Mouse (Mus musculus) lung, postnatal 25 days (tissue): ENCODE measurements around the gene Dlst.
A peak's percentile ranks its signal among the peaks of the same experiment; 100 is the strongest.

ENCODE experiments used
- DNase-seq: peaks from one replicate; pipeline ENCODE4 v3.0.0; 2022; ENCODE audit warnings: low spot score

Dlst gene

DNA sequence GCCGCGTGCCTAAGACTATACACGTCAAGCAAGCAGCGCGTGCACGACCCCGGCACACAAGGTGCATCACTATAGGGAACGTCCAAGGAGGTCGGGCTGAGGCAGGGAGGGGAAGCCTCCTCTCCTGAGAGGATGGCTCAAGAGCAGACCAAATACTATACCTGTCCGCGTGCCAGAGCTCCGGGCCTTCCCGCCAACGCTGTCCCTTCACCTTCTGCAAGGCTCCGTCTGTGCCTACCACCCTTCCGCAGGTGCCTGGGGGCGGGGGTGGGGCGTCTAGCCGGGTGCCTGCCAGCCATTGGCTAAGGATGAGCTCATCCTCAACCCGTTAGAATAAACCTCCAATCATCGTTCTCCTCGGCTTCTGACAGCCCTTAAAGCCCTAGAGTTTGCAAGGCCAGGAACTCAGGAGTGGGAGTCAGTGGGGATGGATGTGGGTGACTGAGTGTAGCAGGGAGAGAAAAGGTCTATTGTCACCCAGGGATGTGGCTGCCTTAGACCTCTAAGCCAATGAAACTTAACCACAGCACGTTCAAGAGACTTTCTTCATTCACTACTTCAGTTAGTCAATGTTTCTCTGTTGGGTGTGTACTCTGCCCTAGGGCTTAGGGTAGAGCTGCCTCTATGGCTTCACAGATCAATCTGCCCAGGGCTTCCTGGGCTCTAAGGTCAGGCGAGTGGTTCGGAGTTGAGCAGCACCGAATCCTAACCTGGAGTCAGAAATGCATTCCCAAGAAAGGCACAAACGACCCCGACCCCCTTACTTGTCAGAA is 40.6 kb downstream of the Dlst start, which contains the start of gene Rps6kl1:
Rps6kl1 (minus strand) TSS at position 263 of the 773 bp plus-strand sequence.
- DNase-seq = peak; percentile 55

GRCm38 (mm10) chr12:85153011-85153410 is 42.4 kb downstream of the Dlst start:
- no peak for DNase-seq

DNA sequence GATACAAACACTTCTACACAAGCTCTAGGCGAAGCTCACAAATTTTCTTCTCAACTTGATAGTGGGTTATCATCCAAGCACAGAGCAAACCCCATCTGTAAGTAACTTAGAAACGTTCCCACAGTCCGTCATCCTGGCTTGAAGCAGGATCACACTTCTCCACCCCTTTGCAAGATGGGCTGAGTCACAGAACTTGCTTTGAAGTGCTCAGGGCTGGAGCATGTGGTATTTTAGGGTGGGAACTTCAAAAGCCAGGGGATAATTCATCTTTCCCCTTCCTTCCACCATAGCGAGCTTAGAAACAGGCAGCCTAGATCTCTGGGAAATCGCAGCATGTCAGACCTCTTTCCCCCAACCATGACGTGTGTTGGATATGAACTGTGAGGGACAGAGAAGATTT is 45.7 kb downstream of the Dlst start:
- DNase-seq = no peak

DNA sequence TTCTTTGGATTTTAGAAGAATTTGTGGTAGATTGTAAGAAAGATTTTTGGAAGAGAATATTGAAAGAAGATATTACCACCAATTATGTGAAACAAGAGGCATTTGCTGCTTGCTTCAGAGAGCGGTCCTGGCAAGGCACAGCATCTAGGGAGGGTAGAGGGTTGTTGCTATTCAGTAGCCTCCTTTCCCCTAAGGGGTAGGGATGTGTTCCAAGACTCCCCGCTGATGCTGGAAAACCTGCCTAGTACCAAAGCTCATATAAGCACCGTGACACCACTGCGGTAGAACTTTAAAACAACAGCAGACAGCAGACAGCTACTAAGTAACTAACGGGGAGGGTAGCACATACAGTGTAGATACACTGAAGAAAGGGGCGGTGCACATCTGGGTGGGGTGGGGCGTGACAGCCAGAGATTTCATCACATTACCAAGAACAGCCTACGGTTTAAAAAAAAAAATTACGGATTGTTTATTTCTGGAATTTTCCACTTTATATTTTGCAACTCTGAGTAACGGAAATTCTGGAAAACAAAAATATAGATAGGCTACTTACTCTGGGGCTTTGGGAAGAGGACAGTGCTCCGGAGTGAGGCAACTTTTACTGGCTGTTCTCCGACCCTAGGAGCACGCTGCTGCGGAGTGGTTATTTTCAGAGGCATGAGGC is 47.3 kb downstream of the Dlst start:
- DNase-seq = no peak

GRCm38 (mm10) chr12:85158801-85159200 is 48.2 kb downstream of the Dlst start:
- no peak for DNase-seq

- DNase-seq = no peak
Measured at GRCm38 (mm10) chr12:85159592-85159991, 49.0 kb downstream of the Dlst start.

DNA sequence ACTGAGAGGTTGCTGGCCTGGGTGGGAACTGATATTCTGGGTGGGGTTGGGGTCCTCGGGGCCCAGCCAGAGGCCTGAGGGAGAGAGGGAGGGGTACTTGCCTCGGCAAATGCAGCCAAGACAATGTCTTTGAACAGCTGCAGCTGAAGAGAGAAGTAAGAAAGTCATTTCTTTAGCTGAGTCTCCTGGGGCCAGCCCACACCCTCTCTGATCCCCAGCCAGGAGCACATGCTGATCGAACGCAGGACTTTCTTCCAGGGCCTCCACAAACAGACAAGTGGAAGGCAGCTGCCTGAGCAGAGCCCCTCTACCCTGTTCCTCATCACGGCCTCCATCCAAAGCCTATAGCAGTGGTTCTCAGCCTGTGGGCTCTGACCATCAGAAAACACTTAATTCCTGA is 54.4 kb downstream of the Dlst start:
- no peak for DNase-seq

DNA sequence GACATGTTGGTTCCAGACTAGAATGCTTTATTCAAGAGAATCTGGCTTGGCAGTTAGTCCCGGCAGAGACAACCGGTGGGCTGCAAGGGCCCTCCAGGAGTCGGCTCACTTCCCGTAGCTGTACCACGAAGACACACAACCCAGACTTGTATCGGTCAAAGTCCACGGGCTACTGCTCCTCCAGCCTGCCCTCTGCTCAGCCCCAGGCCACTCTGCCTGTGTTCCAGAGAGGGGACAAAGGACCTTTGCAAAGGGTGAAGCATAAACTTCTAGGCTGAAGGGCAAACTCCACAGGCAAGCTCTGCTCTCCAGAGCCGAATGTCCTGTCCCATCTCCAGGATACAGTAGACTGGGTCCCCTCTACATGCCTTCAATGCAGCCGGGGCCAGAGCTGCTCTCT is 56.0 kb downstream of the Dlst start:
- DNase-seq = no peak

GRCm38 (mm10) chr12:85169117-85169858 is 58.7 kb downstream of the Dlst start:
- DNase-seq = peak; percentile 74

DNA sequence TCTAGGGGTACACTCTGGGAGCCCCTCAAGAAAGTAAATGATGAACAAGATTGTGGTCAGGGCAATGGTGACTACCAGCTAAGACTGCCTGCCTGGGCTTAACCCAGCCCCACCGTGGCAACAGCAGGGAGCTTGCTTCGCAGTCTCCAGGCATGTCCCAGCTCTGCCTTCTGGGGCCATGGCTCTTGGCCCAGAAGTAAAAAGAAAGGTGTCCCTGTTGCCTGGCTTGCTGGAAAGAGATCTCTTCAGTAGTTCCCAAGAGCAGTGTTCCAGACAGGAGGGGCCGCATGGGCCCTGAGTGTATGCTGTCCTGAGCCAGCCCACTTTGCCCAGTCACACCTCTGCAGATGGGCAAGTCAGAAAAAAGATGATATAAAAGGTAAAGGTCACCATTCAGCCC is 59.2 kb downstream of the Dlst start:
- no peak for DNase-seq

DNA sequence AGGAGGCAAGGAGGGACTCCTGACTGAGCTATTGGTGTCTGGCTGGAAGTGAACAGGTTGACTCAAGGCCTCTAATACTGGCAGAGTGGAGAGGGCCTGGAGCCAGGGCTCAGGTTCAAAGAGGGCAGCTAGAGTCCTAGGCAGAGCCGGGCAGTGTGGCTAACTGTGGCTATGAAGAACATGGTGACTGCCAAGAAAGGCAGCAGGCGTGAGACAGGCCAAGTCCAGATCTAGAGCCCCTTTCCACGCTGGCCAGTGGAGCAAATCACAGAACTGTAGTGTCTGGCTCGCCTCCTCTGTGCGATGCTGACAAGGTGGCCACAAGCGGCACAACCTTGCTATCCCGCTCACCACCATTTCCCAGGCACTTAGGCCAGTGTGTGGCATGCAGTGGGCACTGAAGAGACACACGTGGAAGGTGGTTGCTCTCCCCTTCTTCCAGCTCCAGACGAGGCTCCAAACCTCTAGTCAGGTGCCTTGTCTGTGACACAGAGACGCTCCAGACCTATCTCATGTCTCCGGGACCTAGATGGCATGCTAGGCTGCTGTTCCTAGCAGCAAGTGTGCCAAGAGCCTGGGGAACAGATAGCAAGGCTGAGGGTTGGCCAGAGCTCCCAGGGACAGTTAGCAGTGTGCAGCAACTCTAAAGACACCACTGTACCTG is 59.8 kb downstream of the Dlst start:
- DNase-seq = no peak

GRCm38 (mm10) chr12:85170948-85171307 is 60.3 kb downstream of the Dlst start:
- DNase-seq = no peak

- DNase-seq = no peak
Measured at GRCm38 (mm10) chr12:85174016-85174415, 63.4 kb downstream of the Dlst start.

DNA sequence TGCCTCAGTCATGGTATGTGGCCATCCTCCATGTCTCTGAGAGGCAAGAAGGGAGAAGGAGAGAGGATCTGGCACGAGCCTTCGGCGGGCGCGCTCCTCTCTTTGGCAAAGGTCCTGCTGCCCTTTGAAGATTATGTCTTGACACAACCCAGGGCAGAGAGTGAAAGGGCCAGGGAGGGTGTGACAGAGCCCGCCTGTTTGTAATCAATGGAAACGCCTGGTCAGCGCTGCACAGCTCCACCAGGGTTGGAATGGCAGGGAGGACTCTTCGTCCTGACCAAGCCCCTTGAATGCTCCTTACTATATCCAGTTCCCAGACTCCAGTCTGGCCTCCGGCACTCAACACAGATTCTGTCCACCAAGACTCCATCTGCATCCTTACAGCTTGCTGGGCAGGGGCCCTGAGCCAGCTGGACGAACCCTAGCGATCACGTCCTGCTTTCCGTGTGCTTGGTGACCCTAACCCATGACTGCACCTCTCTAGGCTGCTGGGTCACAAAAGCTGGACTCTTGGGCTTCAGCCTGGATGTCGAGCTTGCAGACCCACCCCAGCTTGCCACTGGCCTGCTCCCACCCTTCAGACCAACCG is 64.5 kb downstream of the Dlst start:
- no peak for DNase-seq

GRCm38 (mm10) chr12:85175926-85176845 is 65.6 kb downstream of the Dlst start:
- DNase-seq = no peak

DNA sequence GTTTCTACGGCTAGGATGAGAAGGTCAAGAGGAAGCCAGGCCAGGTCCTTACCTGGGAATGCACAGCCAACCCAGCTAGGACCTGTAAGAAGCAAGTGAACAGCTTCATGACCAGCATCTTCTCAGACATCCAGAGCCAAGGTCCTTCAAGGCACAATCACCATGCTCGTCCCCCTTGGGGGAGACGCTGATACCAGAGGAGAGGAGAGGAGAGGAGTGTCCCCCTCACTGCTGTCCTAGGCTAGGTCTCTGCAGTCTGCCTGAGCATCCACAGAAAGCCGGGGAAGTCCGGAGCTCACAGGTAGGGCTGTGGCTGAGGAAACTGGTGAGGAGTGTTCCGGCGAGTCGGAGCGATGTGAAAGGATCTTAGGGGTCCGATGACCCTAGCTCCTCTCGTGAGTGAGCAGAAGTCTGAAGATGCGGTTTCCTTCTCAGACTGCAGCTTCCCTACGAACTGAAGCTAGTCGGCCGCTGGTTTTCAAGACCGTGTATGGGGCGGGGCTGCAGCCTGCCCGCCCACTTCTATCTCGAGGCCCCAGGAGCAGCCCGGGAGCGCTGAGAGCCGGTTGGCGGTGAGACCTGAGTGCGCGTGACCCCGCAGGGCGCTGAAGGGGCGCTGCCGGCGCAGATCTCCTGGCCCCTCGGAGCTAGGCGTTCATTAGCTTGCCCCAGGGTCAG is 66.4 kb downstream of the Dlst start:
- peak; percentile 52 for DNase-seq

- DNase-seq = no peak
Measured at GRCm38 (mm10) chr12:85177740-85178239, 67.2 kb downstream of the Dlst start, which contains the start of gene Pgf. Pgf (minus strand) TSS chr12:85177790.

- DNase-seq = no peak
Measured at GRCm38 (mm10) chr12:85178294-85178693, 67.7 kb downstream of the Dlst start.

DNA sequence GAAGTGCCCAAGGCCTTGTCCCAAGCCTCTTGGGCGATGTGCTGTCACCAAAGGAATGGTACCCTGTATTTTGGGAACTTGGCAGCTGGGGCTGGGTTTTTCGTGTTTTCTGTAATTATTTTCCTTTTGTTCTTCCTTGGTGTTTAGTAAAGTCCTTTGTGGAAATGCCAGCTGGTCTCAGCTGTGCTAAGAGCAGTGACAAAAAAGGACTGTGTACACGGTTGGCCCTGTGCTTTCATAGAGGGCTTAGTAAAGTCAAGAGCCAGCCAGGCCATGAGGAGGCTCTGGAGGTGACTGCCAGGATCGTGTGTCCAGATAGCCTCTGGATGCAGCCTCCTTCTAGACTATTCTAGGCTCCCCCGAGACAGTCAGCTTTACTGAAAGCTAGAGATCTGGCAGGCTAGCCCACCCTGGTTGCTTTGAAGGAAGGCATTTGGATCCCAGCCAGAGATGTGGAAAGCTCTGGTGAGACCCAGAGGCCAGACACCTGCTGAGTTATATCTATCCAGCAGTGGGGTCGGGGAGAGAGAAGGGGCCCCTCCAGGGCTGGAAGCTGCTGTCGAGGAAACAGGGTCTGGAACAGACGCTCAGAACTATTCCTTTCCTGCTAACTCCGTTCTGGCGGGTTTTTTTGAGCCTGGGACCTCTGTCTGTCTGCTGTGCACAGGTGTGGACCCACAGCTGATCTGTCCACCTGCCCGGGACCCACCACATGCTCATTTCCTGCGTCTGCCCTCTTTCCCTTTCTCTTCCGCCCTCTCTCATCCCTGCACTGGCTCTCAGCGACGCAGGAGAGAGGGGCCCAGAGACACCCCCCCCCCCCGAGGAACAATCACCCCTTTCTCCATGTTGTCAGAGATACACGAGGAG is 71.1 kb downstream of the Dlst start:
- no peak for DNase-seq
